Mouse (Mus musculus) embryonic facial prominence, embryonic 14.5 days (tissue): ENCODE results near the gene Gm39115. TPM values are rescaled to one million over a fixed set of nuclear protein-coding genes. Genes with fewer than 3 reads are reported as not detected.
"Not testable (repeated sequence)": the region's sequence is repeated elsewhere in the genome, so short reads cannot be mapped to it uniquely, and the experiment has no call there.

Experiments
- ATAC-seq: fragments of 200-750 bp; cut with Nextera tagmentation; 2 replicates; pipeline ENCODE4 v1.8.0; 2017; ENCODE audit warnings: low read depth, moderate number of reproducible peaks, moderate TSS enrichment
- DNase-seq: peaks from one replicate; pipeline ENCODE4 v3.0.0-alpha.2; 2015; ENCODE audit warnings: low spot score
- H3K27ac ChIP-seq: fragments of 300-500 bp; sonication (generic); replicated peaks from 2 replicates; pipeline ENCODE4 v1.5.1; 2014; ENCODE audit warnings: low read depth, mild to moderate bottlenecking, low read length, moderate library complexity
- H3K27me3 ChIP-seq: fragments of 300-500 bp; sonication (generic); replicated peaks from 2 replicates; pipeline ENCODE4 v1.6.1; 2014; ENCODE audit warnings: low read length; ENCODE audit not compliant: control insufficient read depth, insufficient read depth
- H3K36me3 ChIP-seq: fragments of 300-500 bp; sonication (generic); 2 replicates; pipeline ENCODE4 v1.6.1; 2014; ENCODE audit warnings: low read length, mixed read lengths; ENCODE audit not compliant: control insufficient read depth, insufficient read depth
- H3K4me1 ChIP-seq: fragments of 300-500 bp; sonication (generic); 2 replicates; pipeline ENCODE4 v1.6.1; 2014; ENCODE audit warnings: antibody characterized with exemption, low read length; ENCODE audit not compliant: control insufficient read depth, insufficient read depth
- H3K4me2 ChIP-seq: fragments of 300-500 bp; sonication (generic); 2 replicates; pipeline ENCODE4 v1.6.1; 2014; ENCODE audit warnings: low read depth, mild to moderate bottlenecking, low read length, moderate library complexity, mixed read lengths
- H3K4me3 ChIP-seq: fragments of 300-500 bp; sonication (generic); 2 replicates; pipeline ENCODE4 v1.5.1; 2014; ENCODE audit warnings: low read depth, mild to moderate bottlenecking, low read length
- H3K9ac ChIP-seq: fragments of 300-500 bp; sonication (generic); 2 replicates; pipeline ENCODE4 v1.6.1; 2014; ENCODE audit warnings: low read depth, mild to moderate bottlenecking, low read length, moderate library complexity, mixed read lengths
- H3K9me3 ChIP-seq: fragments of 300-500 bp; sonication (generic); 2 replicates; pipeline ENCODE4 v1.6.1; 2016; ENCODE audit warnings: low read length; ENCODE audit not compliant: control insufficient read depth
- WGBS: fragments of 180-500 bp; shearing (Covaris S2); extraction: QIAGEN DNeasy Blood & Tissue Kit; methylation state at CpG from one replicate; pipeline ENCODE4 v1.1.7; 2014; 5-methylcytosine and 5-hydroxymethylcytosine counted together
- polyA plus RNA-seq: library from polyadenylated mRNA; unstranded; fragments of >200 nt; fragmentation: Nextera tagmentation; extraction: Ambion mirVana; gene quantifications from 2 replicates; pipeline ENCODE4 v1.2.1, GENCODE M21; 2014

Gene Gm39115
- not detected in 2 replicates for polyA plus RNA-seq

DNA sequence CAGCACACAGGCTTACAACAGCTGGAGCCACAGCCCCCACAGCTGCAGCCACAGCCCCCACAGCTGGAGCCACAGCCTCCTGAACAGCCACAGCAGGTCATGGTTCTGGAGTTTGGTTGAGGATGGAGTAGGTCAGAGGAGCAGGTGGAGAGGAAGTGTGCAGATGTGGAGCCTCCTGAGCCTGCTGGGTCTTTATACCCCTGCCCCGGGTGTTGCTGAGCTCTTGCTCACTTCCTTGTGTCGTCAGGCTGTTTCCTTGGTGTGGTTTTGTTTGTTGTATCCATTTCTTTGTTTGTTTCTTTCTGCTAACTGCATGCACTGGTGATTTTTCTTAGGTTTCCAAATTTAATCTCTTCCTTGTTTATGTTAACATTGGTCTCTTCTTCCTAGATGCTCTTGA is at the start of gene Gm39115:
Gm39115 (minus strand) TSS at position 101 of the 400 bp plus-strand sequence.
- 45% methylated on average over 1 of the region's 2 CpGs for WGBS
- H3K27ac ChIP-seq: not testable (repeated sequence)

DNA sequence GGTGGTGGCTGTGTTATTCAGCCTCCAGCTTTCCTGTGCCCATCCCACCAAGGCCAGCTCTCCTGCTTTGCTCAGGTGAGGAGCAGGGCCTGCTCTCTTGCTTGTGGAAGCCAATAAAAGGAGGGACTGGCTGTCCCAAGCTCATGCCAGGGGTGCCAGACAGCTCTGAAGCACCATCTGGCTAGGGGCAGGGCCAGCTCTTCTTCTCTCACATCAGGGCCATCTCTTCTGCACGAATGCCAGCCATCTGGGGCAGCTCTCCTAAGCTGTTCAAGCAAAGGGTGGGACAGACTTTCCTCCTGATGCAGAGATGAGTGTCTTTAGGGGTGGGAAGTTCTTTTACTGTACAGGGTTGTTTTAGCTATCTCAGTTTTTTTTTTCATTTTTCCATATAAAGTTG is 45.2 kb upstream of the Gm39115 start:
- H3K9me3 ChIP-seq: no peaks in the 10 kb centered on the region
- H3K27me3 ChIP-seq: no peaks in the 10 kb centered on the region
- no peak overlapping the region for H3K9ac ChIP-seq
- 62% methylated on average over 1 of the region's 1 CpGs for WGBS
- DNase-seq (no peak), ATAC-seq (no peak)
- no peak overlapping the region for H3K4me2 ChIP-seq
- H3K36me3 ChIP-seq: no peaks in the 10 kb centered on the region
- no peak overlapping the region for H3K4me3 ChIP-seq
- no peak overlapping the region for H3K27ac ChIP-seq
- no peaks in the 10 kb centered on the region for H3K4me1 ChIP-seq

More for the DNA sequence above, at the start of gene Gm39115:
- not testable (repeated sequence) for H3K4me1 ChIP-seq, H3K36me3 ChIP-seq, H3K9me3 ChIP-seq, DNase-seq, H3K27me3 ChIP-seq, ATAC-seq, H3K9ac ChIP-seq, H3K4me3 ChIP-seq, H3K4me2 ChIP-seq

DNA sequence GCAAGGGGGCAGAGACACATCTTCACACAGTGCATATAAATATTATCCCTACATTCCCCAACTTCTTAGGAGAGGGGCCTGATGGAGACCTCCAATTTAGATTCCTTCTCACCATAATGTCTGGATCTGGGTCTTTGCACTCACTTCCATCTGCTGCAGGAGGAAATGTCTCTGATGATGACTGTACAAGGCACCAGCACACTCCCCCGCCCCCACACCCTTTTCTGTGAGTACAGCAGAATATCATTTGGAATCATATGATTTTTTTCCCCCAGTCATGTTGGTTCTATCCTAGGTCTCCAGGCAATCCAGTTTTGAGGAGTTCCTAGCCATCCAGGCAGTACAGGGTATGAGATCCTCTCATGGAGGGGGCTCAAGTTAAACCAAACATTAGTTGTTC is 42.9 kb upstream of the Gm39115 start:
- Histone ChIP-seq H3K27me3 (no peaks in the 10 kb centered on the region), H3K4me1 (no peaks in the 10 kb centered on the region), H3K9ac (no peak overlapping the region), H3K4me3 (no peak overlapping the region), H3K27ac (no peak overlapping the region), H3K9me3 (no peaks in the 10 kb centered on the region), H3K4me2 (no peak overlapping the region), H3K36me3 (no peaks in the 10 kb centered on the region)
- ATAC-seq: no peak
- DNase-seq: no peak
- 87% methylated on average over 1 of the region's 1 CpGs for WGBS

DNA sequence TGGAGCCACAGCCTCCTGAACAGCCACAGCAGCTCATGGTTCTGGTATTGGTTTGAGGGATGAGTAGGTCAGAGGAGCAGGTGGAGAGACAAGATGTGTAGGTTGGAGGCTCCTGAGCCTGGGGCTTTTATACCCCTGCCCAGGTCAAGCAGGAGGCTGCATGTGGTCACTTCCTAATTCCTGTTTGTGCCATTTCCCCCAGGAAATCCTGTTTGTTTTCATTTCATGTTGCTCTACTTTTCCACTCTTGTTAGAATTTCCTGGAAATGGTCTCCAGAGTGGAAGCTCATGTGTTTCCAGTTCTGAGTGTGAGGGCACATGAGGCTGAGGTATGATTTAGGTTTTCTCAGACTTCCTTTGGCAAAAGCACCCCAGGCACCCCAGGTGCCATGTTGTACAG is 40.1 kb upstream of the Gm39115 start, which contains the start of gene Krtap5-2:
Krtap5-2 (minus strand) TSS at position 101 of the 400 bp plus-strand sequence.
- not testable (repeated sequence) for ATAC-seq

DNA sequence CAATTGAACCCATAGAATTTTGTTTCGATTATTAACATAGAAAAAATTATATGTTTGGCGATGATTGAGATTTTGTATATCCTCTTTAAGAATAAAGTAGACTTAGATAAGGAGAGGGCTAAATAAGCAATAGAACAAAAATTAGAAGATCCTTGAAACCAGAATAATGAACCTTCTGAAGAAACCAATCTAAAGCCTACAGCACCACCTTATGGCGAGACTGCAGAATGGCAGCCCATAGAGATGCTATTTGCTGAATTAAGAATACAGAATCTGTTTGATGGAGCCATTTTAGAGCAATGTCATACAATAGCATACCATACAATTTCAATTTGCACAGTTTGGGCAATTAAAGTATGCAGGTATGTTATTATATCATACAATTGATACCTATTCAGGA is 34.0 kb upstream of the Gm39115 start:
- WGBS: 47% methylated on average over 3 of the region's 3 CpGs

More for the DNA sequence above, 40.1 kb upstream of the Gm39115 start, which contains the start of gene Krtap5-2:
- not testable (repeated sequence) for H3K9me3 ChIP-seq, H3K27me3 ChIP-seq, H3K4me2 ChIP-seq, H3K9ac ChIP-seq, H3K4me3 ChIP-seq, H3K27ac ChIP-seq, H3K36me3 ChIP-seq, DNase-seq, H3K4me1 ChIP-seq

DNA sequence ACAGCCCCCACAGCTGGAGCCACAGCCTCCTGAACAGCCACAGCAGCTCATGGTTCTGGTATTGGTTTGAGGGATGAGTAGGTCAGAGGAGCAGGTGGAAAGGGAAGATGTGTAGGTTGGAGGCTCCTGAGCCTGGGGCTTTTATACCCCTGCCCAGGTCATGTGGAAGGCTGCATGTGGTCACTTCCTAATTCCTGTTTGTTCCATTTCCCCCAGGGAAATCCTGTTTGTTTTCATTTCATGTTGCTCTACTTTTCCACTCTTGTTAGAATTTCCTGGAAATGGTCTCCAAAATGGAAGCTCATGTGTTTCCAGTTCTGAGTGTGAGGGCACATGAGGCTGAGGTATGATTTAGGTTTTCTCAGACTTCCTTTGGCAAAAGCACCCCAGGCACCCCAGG is 29.8 kb upstream of the Gm39115 start, which contains the start of gene Gm4553:
Gm4553 (minus strand) TSS at position 101 of the 400 bp plus-strand sequence.
- H3K4me1 ChIP-seq, H3K36me3 ChIP-seq, H3K27me3 ChIP-seq, H3K4me3 ChIP-seq, H3K9ac ChIP-seq, H3K9me3 ChIP-seq, ATAC-seq, DNase-seq, H3K27ac ChIP-seq, H3K4me2 ChIP-seq: not testable (repeated sequence)

More for the DNA sequence above, 34.0 kb upstream of the Gm39115 start:
- no peaks in the 10 kb centered on the region for H3K9me3 ChIP-seq
- H3K27me3 ChIP-seq: no peaks in the 10 kb centered on the region
- peak; percentile 20 for DNase-seq
- H3K4me3 ChIP-seq: no peak overlapping the region
- ATAC-seq: no peak
- no peak overlapping the region for H3K27ac ChIP-seq
- no peak overlapping the region for H3K9ac ChIP-seq
- H3K4me1 ChIP-seq: no peaks in the 10 kb centered on the region
- H3K36me3 ChIP-seq: no peaks in the 10 kb centered on the region
- H3K4me2 ChIP-seq: no peak overlapping the region

DNA sequence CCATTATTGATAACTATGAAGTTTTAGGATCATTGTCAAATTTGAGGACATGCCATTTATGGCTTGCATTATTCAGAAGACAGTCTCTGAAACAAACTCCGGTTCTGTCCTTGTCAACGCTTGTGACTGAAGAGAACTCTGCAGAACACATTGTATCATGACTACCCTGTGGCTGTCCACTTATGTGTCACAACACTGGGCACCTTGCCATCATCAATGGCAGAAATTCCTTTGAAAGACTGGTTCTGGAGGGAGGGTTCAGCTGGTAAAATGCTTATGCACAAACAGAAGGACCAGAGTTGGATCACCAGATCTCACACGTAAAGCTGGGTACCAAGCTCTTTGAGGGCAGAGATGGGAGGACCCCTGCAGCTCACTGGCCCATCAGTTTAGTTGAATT is 23.5 kb upstream of the Gm39115 start:
- Histone ChIP-seq H3K9ac (no peak overlapping the region), H3K36me3 (no peaks in the 10 kb centered on the region), H3K9me3 (no peaks in the 10 kb centered on the region), H3K27me3 (no peaks in the 10 kb centered on the region), H3K27ac (no peak overlapping the region), H3K4me3 (no peak overlapping the region), H3K4me1 (no peaks in the 10 kb centered on the region), H3K4me2 (no peak overlapping the region)
- ATAC-seq: no peak
- 93% methylated on average over 3 of the region's 3 CpGs for WGBS
- no peak for DNase-seq

DNA sequence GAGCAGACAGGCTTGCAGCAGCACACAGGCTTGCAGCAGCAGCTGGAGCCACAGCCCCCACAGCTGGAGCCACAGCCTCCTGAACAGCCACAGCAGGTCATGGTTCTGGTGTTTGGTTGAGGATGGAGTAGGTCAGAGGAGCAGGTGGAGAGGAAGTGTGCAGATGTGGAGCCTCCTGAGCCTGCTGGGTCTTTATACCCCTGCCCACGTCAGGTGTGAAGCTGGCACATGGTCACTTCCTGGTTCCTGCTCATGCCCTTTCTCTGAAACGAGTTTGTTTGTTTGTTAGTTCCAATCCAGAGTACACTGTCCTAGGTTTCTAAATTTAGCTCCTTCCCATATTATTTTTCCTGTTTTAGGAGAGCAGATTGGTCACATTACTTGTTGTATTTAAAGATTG is 21.2 kb upstream of the Gm39115 start, which contains the start of gene Gm29735:
Gm29735 (minus strand) TSS at position 101 of the 400 bp plus-strand sequence.
- not testable (repeated sequence) for ATAC-seq

DNA sequence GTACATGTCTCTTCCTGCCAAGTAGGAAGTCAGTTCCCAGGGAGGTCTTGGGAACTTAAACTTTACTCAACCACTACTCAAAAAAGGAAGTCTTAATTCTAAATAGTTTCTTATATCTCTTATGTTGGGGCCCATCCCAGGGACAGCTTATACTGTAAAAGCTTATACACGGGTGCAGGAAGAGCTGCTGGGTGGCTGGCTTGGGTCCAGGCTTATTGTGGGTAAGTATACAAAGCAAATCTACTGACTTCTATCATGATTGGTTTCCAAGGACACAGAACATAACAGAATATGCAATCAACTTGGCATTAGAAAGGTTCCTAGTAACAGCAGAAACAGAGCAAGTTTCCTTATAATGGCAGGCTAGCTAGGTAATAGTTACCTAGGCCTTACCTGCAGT is 19.5 kb upstream of the Gm39115 start:
- H3K36me3 ChIP-seq: no peaks in the 10 kb centered on the region
- no peaks in the 10 kb centered on the region for H3K9me3 ChIP-seq
- no peaks in the 10 kb centered on the region for H3K4me1 ChIP-seq
- H3K27me3 ChIP-seq: no peaks in the 10 kb centered on the region
- H3K4me3 ChIP-seq: no peak overlapping the region
- ATAC-seq (no peak), DNase-seq (no peak)
- WGBS: 52% methylated on average over 1 of the region's 1 CpGs
- H3K9ac ChIP-seq: no peak overlapping the region
- H3K4me2 ChIP-seq: no peak overlapping the region
- no peak overlapping the region for H3K27ac ChIP-seq

More for the DNA sequence above, 21.2 kb upstream of the Gm39115 start, which contains the start of gene Gm29735:
- H3K9me3 ChIP-seq, H3K4me3 ChIP-seq, H3K9ac ChIP-seq, H3K4me1 ChIP-seq, H3K27ac ChIP-seq, H3K4me2 ChIP-seq, H3K36me3 ChIP-seq, DNase-seq, H3K27me3 ChIP-seq: not testable (repeated sequence)
- 40% methylated on average over 2 of the region's 2 CpGs for WGBS
